Mouse (Mus musculus): ENCODE data around the gene Aff4.
"Not testable (repeated sequence)": the region's sequence is repeated elsewhere in the genome, so short reads cannot be mapped to it uniquely, and the experiment has no call there.

Gene Aff4

GRCm38 (mm10) chr11:53337684-53338083, 12.9 kb upstream of the Aff4 start:
- no peak for DNase-seq (ENCODE audit: low spot score)

- DNase-seq (ENCODE audit: low spot score) = not testable (repeated sequence)
Measured at GRCm38 (mm10) chr11:53341019-53341418, 9.6 kb upstream of the Aff4 start.

- no peak for DNase-seq (ENCODE audit: low spot score)
Measured at GRCm38 (mm10) chr11:53342711-53343110, 7.9 kb upstream of the Aff4 start.

- no peak for DNase-seq (ENCODE audit: low spot score)
Measured at GRCm38 (mm10) chr11:53345328-53345727, 5.3 kb upstream of the Aff4 start.

GRCm38 (mm10) chr11:53345738-53346137, 4.9 kb upstream of the Aff4 start:
- DNase-seq (ENCODE audit: low spot score) = no peak

GRCm38 (mm10) chr11:53351224-53351942, 750 bp downstream of the Aff4 start:
- peak; percentile 27 for DNase-seq (ENCODE audit: low spot score)

- no peak for DNase-seq (ENCODE audit: low spot score)
Measured at GRCm38 (mm10) chr11:53351943-53352590, 1.4 kb downstream of the Aff4 start.

- DNase-seq (ENCODE audit: low spot score) = no peak
Measured at GRCm38 (mm10) chr11:53358504-53359155, 8.0 kb downstream of the Aff4 start.

- DNase-seq (ENCODE audit: low spot score) = no peak
Measured at GRCm38 (mm10) chr11:53367032-53367431, 16.4 kb downstream of the Aff4 start.

GRCm38 (mm10) chr11:53378918-53379317, 28.3 kb downstream of the Aff4 start:
- no peak for DNase-seq (ENCODE audit: low spot score)

GRCm38 (mm10) chr11:53383758-53384428, 33.3 kb downstream of the Aff4 start:
- DNase-seq (ENCODE audit: low spot score) = no peak

- DNase-seq (ENCODE audit: low spot score) = no peak
Measured at GRCm38 (mm10) chr11:53393856-53394255, 43.2 kb downstream of the Aff4 start.

- DNase-seq (ENCODE audit: low spot score) = no peak
Measured at GRCm38 (mm10) chr11:53403638-53404037, 53.0 kb downstream of the Aff4 start.

- no peak for DNase-seq (ENCODE audit: low spot score)
Measured at GRCm38 (mm10) chr11:53411738-53412137, 61.1 kb downstream of the Aff4 start.

GRCm38 (mm10) chr11:53413871-53414270, 63.2 kb downstream of the Aff4 start:
- no peak for DNase-seq (ENCODE audit: low spot score)

- DNase-seq (ENCODE audit: low spot score) = no peak
Measured at GRCm38 (mm10) chr11:53418048-53418447, 67.4 kb downstream of the Aff4 start.

GRCm38 (mm10) chr11:53423036-53423435, 72.4 kb downstream of the Aff4 start, which contains the start of gene Leap2:
Leap2 (minus strand) TSS chr11:53423170.
- DNase-seq (ENCODE audit: low spot score) = no peak

- DNase-seq (ENCODE audit: low spot score) = no peak
Measured at GRCm38 (mm10) chr11:53424826-53425225, 74.2 kb downstream of the Aff4 start.

GRCm38 (mm10) chr11:53425251-53425650, 74.6 kb downstream of the Aff4 start:
- no peak for DNase-seq (ENCODE audit: low spot score)

- no peak for DNase-seq (ENCODE audit: low spot score)
Measured at GRCm38 (mm10) chr11:53425711-53426255, 75.2 kb downstream of the Aff4 start.

- not testable (repeated sequence) for DNase-seq (ENCODE audit: low spot score)
Measured at GRCm38 (mm10) chr11:53426914-53427313, 76.3 kb downstream of the Aff4 start.
